Mouse (Mus musculus): ENCODE measurements around the gene Mff. TPM values are rescaled to one million over a fixed set of nuclear protein-coding genes. Genes with fewer than 3 reads are reported as not detected.

Mff gene
- 100 to 1,000 TPM; 178 to 193 TPM for total RNA-seq (2021)

DNA sequence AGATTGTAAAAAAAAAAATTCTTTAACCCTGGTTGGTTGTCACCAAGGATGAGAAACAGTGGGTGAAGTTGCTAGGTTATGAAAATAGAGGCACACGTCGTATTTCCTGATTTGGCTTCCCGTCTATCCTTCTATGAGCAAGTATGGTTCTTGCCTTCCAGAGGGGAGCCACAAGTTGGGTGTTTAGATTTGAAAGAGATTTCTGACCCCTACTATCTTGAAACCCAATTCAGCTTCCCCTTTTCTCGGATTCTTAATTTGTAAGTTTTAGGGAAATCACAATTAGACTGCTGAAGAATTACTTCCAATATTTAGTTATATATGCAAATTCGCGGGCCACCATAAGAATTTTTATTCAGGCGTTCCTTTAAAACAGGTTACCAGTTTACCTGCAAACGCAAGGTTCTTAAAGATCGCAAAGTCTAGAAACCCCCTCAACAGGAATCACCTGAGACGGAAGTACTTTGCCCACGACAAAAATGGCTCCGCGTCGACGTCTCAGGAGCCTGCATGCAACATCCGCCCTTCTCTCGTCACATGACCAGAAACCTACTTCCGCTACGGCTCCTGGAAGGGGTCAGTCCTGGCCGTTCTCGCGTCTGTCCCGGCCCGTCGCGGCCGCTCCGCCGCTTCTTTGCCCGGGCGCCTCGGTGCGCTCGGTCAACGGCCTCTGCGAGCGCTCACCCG is at the start of gene Mff:
Gene Mff, plus strand, starts transcription at position 552 of the 687 bp plus-strand sequence.
- intact Hi-C loops (cut with DNase I) = loop anchor here (5.0 to 10.0 kb wide), 2 partner anchors 120 to 407 kb away; partner anchors contain the start of gene Rhbdd1
- peak; percentile 84 for DNase-seq (ENCODE audit: low spot score)

DNA sequence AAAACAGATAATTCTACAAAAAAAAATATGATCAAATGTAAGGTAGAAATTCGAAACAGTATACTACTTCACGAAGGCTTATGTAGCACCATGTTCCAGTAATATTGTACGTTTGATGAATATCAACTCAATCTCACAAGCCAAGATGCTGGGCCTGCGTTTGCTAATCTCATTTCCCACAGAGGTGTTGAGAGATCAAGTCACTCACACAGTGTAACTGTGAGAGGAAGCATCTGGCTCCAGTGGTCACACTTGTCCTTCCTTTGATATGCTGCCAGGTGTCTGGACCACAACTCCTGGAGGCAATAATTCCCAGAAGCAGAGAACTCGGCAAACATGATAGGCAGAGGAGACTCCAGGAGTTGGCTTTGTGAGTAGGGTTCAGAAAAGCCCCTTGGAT is 38.4 kb upstream of the Mff start:
- intact Hi-C loops (cut with DNase I) = no loop called here
- DNase-seq (ENCODE audit: low spot score) = no peak

DNA sequence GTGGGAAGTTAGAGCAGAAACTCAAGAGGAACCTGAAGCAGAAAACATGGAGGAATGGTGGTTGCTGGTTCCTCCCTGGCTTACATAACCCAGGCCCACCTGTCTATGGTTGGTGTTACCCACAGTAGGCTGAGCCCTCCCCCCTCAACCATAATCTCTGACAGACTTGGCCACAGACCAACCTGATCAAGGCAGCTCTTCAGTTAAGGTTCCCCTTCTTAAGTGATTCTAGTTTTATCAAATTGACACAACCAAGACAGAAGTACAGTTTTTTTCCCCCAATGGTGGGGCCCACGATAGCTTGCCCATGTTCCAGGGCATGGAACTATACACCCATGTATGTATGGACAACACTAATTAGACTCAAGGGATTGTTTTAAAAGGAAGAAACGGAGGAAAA is 37.8 kb upstream of the Mff start:
- intact Hi-C loops (cut with DNase I) = no loop called here
- DNase-seq (ENCODE audit: low spot score) = no peak

DNA sequence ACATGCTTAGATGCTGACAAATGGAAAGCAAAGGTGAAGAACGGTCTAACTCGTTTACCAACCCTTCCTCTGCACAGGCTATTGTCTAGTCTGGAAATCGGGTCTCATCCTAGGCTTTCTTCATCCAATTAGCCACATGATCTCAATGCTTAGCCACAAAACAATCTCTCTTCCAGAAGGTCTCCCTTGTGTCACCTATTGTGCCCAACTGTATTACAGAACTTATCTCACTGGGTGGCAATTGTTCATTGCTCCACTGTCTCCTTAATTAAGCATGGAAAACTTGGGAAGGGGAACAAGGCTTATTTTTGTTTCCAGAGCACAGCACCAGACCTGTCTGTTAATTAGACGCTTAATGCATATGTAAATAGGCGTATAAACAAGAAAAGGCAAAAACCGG is 36.8 kb upstream of the Mff start:
- DNase-seq (ENCODE audit: low spot score) = no peak

DNA sequence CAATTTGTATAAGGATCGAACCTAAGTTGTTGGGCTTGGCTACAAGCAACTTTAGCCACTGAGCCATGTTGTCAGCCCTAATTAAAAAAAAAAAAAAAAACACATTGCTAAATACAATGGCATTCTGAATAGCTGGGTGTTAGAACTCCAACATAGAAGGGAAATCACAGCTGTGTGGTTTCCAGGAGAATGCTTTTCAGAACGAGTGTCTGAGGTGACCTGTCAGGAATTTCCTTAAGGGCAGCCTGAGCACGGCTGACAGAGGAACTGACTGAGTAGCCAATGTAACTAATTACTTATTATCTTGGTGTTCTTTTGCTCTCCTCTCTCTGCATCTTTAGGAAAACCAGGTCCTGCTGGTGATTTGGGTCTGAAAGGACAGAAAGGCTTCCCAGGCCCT is 28.8 kb upstream of the Mff start:
- no peak for DNase-seq (ENCODE audit: low spot score)
- intact Hi-C loops (cut with DNase I) = no loop called here

More for the DNA sequence above, 36.8 kb upstream of the Mff start:
- intact Hi-C loops (cut with DNase I) = no loop called here

DNA sequence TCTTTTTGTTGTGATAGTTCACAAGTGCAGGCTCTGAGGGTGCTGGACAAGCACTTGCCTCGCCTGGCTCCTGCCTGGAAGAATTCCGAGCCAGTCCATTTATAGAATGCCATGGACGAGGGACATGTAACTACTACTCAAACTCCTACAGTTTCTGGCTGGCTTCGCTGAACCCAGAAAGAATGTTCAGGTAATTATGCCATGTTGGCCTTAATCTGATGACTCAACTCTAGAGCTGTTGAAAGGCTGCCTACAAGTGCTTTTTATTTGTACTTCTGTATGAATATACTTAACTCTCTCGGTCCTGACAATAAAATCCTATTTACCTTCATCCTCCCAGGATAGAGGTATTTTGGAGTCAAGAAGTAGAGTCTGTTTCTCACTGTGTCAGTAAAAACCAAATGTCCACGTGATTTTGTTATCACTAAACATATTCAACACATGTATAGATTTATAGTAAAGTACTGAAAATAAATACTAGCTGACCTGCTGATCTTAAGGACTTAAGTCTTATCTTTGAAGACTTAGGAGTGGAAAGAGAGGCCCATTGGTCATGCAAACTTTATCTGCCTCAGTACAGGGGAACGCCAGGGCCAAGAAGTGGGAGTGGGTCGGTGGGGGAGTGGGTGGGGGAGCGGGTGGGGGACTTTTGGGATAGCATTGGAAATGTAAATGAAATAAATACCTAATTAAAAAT is 6.7 kb upstream of the Mff start:
- intact Hi-C loops (cut with DNase I) = no loop called here
- DNase-seq (ENCODE audit: low spot score) = no peak

DNA sequence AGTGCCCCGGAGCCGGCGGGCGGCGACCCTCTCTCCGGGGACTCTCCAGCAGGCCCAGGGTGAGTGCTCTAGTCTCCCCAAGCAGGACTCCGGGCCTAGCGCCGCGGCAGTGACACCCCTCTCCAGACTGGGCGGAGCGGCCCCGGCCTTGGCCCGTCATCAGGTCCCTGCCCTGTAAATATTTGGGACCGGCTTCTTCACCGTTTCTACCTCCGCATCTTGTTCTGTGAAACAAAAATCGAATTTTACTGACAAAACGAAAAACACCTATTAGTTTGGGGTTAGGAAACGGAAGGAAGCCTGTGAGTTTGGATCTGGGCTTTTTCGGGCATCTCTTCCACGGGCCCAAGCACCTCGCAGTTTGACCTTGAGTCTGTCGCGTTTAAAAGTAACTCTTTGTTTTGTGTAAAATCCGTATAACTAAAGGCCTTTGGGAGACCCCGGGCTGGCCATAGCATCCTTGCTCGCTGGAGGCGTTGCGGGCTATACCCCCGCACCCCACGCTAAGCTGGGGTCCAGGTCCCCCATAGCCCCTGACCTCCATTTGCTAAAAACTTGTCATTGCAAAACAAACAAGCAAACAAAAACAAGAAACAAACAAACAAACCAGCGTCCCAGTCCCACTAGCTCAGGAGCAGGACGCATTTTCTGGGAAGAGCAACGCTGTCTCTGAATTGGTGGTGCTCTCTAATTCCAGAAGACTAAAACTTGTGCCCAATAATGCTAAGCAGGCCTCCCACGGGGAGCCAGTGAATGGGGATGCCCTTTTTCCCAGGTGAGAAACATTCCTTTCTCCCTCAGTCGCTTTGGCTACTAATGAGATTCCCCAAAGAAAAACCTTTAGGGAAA is 560 bp downstream of the Mff start:
- intact Hi-C loops (cut with DNase I) = loop anchor here (10.0 kb wide), 1 partner anchor 120 kb away; no protein-coding TSS in a partner anchor
- no peak for DNase-seq (ENCODE audit: low spot score)

DNA sequence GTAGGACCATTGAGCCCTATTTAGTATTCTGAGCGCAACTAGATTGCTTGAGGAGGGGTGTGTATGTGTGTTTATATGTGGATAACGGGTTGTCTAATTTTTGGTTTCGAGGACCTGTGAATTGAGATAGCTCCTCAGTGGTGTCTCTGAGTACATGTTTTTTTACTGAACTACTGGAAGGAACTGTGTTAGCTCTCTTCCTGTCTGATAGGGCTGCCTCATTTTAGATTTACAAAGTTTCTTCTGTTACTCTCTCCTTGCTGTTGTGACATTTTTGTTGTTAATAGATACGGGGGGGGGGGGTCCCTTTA is 1.1 kb downstream of the Mff start:
- no peak for DNase-seq (ENCODE audit: low spot score)
- intact Hi-C loops (cut with DNase I) = loop anchor here (10.0 kb wide), 1 partner anchor 119 kb away; no protein-coding TSS in a partner anchor

DNA sequence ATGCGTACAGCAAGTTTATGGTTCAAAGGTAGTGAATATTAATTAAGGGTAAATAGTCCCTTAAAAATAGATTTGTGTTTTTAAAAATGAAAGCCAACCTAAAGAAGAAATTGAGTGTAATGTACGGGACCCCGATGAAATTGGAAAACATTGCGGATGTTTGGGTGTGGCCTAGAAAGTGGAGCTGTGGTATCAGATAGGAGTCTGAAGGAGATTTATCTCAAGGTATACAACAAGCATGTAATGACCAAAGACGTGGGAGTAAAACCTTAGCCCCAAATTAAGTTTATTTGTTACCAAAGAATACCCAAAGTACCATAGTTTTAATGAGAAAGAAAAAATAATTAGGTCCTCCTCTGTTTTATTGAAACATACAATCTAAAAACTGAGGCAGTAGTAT is 1.8 kb downstream of the Mff start:
- intact Hi-C loops (cut with DNase I) = loop anchor here (10.0 kb wide), 1 partner anchor 118 kb away; no protein-coding TSS in a partner anchor
- DNase-seq (ENCODE audit: low spot score) = no peak

DNA sequence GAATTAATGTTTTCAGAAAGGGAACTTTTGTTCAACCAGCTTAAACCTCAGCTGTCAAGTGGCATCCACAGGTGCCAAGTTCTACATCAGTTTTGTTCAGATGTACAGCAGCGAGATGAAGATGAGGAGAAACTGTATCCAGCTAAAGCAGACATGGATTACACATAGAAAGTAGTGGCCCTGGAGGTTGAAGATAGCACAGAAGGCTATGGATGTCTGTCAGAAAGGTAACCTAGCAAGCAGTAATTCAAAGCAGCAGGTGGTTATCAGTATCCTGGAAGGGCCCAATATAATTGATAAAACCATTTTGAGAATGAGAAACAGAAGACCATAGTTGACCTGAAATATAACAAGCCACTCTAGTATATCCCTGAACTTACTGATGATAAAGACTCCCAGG is 8.7 kb downstream of the Mff start:
- intact Hi-C loops (cut with DNase I) = no loop called here
- DNase-seq (ENCODE audit: low spot score) = no peak

DNA sequence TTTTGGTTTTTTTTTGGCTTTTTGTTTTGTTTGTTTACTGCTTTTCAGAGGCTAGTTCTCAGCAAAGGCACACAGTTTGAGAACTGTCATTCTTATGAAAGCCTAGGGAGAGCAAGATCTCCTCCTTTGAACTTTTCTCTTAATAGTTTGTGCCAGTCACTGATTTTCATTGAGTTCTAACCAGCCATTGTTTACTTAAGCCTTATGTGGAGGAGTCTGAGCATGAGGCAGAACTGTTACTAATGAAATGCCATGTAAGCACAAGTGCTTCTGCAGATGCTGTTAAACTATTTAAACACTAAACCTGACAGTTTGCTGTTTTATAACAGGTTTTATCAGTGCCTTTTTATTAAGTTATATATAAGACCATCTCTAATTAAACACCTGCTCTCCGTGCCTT is 13.4 kb downstream of the Mff start:
- DNase-seq (ENCODE audit: low spot score) = no peak
- intact Hi-C loops (cut with DNase I) = no loop called here

DNA sequence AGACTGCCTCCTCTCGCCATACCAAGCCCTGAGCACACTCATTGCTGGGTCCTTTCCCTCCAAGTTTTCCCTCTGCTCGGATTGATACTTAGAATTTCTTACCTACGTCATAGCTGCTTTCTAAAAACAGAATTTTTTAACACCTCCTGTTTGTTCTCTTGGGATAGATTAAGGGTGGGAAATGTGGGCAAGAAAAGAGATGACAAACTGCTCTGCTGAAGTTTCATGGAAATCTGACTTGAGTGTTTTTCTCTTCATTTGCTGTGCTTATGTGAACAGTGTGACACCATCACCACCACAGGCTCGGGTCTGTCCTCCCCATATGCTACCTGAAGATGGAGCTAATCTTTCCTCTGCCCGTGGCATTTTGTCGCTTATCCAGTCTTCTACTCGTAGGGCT is 16.8 kb downstream of the Mff start:
- intact Hi-C loops (cut with DNase I) = no loop called here
- no peak for DNase-seq (ENCODE audit: low spot score)

DNA sequence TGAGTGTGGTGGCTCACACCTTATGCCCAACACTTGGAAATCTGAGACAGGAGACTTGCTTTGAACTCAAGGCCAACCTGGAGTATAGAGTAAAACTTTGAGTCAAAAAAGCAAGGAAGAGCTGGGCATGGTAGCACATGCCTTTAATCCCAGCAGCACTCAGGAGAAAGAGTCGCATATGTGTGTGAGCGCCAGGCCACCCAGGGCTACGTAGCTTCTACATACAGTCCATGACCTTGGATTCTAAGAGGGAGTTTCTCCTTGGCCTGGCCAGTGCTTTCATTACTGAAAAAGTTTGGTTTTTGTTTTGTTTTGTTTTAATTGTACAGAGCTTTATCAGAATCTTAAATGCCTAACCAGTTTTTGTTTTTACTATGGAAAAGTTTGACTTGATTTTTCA is 19.3 kb downstream of the Mff start:
- no peak for DNase-seq (ENCODE audit: low spot score)
- intact Hi-C loops (cut with DNase I) = no loop called here

DNA sequence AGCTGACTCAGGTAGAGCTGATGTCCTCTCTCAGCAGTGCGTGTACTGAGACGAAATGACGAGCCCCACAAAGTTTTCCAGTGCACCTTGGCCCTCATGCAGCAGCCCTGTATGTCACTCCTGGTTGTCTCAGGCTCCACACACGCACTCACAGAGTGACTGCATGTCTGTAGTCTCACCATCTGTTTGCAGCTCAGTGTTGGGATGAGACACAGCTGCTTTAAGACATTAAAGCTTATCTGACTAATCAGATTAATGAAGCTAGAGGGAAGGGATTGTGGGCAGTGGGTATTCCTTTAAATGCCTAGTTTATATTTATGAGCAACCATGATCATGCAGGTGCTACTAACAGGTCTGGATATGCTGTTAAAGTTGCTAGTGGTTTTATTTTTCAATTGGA is 21.7 kb downstream of the Mff start:
- DNase-seq (ENCODE audit: low spot score) = no peak
- intact Hi-C loops (cut with DNase I) = no loop called here

DNA sequence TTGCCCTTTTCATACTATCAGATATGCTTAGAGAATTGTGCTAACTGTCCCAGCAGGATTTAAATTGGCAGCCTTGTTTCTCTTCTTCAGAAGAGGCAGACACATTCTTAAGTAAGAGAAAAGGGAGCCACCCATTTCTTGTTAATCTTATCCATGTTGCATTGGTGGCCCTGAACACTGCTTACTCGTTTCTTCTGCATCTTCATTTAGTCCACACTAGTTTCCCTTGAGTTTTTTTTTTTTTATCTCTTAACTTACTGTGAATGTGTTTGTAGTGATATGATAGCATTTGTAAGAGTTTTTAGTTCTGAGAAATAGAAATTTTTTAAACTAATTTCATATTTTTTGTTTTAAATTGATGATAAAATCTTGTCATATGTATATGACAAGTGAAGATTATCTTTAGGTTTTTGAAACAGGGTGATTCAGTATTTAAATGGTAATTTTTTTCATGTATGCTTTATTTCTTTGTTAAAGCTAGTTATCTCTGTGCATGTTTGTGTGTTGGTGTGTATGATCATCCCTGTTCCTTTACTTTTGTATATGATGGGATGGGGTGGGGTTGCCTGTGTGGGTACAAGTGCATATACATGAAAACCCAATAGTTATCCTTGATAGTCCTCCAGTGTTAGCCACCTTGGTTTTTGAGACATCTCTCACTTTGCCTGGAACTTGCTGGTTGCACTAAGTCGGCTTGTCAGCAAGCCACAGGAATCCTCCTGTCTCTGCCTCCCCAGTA is 23.2 kb downstream of the Mff start:
- DNase-seq (ENCODE audit: low spot score) = no peak
- intact Hi-C loops (cut with DNase I) = no loop called here

DNA sequence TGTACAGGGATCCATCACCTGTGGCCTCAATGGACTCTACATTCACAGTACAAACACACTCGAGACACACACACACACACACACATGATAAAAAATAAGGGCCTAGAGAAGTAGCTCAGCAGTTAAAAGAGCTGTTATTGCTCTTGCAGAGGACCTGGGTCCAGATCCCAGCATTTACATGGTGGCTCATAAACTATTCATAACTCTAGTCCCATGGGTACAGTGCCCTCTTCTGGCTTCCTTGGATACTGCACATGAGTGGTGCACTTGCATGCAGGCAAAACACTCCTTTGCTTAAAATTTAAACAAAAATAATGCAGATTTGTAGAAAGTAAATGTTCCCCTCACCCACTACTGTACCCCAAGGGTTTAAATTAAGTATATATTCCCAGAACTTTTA is 34.8 kb downstream of the Mff start:
- intact Hi-C loops (cut with DNase I) = no loop called here
- no peak for DNase-seq (ENCODE audit: low spot score)

DNA sequence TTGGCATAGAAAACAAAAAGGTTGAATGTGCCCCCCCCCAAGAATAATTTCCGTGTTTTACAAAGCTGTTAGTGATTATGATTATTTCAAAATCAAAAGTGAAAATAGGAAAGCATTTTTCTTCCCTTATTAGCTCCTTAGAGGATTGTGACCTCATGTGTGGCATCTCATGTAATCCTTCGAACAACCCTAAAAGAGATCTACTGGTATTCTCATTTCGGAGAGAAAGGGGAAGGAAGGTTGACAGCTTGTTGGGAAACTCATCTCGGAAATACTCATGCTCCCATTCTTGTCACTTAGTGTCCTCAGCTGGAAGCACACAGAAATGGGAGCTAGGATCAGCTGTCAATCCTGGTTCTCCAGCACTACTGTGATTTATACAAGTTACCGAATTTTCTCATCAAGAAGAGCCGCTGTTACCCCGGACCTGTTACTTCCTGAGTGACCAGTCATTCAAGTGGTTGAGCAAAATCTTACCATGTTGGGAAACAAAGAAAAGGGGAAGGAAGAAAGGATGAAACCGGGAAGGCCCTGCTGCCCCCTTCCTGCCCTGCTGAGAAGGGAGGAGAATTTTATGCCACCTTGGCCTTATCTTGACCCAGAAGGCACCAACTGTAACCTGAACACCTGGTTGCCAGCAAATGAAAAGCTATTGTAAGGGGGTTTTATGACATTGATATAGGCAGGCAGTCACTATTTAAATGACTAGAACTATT is 36.9 kb downstream of the Mff start:
- intact Hi-C loops (cut with DNase I) = no loop called here
- no peak for DNase-seq (ENCODE audit: low spot score)

DNA sequence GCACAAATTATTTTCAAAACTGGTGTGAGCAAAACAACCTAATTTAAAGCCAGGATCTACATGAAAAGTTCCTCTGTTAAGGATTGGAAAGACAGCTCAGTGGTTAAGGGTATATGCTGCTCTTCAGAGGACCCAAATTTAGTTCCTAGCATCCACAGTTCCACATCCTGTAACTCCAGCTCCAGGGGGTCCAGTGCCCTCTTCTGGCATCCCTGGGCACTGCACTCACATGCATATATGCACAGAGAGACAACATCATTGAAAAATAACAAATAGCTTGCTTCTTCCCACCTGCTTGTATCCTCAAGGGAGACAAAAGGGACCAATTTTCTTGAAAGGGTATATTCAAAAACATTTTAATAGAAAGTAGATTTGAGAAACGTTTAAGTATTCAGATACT is 37.6 kb downstream of the Mff start:
- no peak for DNase-seq (ENCODE audit: low spot score)
- intact Hi-C loops (cut with DNase I) = no loop called here

DNA sequence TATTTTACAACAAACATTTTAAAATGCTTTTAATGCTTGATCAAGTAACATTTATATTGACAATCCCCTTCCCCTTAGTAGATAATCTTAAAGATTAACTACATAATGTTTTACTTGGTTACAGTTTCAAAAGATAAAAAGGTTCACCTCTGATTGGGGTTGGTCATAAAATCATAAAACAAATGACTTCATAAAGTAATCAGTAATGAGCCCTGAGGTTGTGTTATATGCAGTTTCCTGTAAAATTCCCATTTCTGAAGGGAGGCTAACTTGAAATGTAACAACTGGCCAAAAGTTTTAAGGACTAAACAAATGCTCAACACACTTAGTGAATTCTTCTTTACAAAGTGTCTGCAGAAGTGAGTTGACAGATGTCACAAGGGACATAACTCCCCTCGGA is 41.5 kb downstream of the Mff start:
- no peak for DNase-seq (ENCODE audit: low spot score)
- intact Hi-C loops (cut with DNase I) = no loop called here

DNA sequence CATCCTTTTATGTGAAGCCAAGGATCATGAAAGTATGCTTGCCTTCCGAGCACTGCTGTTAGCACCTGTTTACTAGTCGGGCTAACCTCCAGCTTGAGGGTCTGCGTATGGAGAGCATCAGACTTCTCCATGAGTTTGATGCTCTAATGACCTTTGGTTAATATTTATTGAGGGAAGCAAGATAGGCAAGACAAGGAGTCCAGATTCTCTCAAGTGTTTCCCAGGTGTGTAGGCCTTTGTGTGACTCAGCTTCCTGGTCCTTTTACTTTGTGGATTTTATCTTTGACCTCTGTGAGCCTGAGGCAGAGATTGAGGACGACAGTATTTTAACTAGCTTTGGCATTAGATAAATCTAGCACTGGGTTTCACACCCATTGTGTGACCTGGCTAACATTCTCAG is 42.0 kb downstream of the Mff start:
- no peak for DNase-seq (ENCODE audit: low spot score)
- intact Hi-C loops (cut with DNase I) = no loop called here
